Mouse (Mus musculus) activated CD4-positive, CD25-positive, alpha-beta regulatory T cell, adult 4 months (primary cell): ENCODE measurements around the gene Hist1h4h. TPM values are rescaled to one million over a fixed set of nuclear protein-coding genes. Genes with fewer than 3 reads are reported as not detected.
A peak's percentile ranks its signal among the peaks of the same experiment; 100 is the strongest.
"Not testable (repeated sequence)": the region's sequence is repeated elsewhere in the genome, so short reads cannot be mapped to it uniquely, and the experiment has no call there.

Source experiments
- ATAC-seq: one replicate; pipeline ENCODE4 v1.8.0; 2017
- polyA plus RNA-seq, 2 experiments: library from polyadenylated mRNA; unstranded; fragments of 100-300 nt; shearing (Covaris generic); gene quantifications; one replicate each; pipeline ENCODE4 v1.2.1; 2017

Hist1h4h gene
- polyA plus RNA-seq, 2 experiments from 2014 or later = 2.7 to 3.2 TPM

DNA sequence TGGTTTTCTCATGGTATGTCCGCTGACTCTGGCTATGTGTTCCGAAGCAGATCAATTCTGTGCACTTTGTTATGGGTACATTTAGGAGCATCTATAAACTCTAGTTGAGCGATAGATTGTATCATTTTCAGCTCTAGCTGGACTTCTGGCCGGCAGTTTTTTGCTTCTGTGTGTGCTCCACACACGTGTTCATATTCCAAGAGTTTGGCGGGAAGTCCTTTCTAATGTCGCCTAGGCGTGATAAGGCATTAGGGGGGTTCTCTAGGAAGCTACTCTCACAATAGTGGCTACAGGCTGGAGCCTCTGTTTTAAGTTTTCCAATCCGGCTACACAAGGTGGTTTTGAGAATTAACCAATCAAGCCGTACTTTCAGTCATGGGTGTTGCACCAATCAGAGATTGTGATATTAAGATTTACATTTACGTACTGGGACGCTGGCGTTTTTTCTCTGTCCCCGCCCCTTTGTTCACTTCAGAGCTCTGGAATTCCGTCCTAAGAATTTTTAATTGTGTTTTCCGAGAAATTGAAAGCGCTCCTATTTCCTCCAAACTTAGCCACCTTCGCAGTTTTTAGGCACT lies 25.1 kb downstream of the Hist1h4h start:
- peak; percentile 66 for ATAC-seq

- ATAC-seq = no peak
Observed at GRCm38 (mm10) chr13:23556906-23557305, 26.1 kb downstream of the Hist1h4h start.

DNA sequence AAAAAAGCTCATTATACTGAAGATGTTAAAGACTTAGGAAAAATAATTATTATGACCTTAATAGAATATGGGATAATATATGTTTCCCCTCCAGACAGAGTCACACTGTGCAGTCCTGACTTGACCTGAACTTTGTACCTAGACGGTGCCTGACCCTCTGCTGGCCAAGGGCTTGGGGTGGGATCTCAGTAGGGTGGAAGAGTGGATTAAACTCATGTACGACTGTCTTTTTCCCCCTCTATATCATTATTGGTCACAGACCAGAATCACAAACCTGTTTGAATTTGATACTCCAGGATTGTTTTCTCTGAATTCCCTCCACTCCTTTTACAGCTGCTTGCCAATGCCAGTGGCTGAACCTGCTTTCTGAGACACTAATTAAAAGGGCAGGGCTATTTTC lies 29.8 kb downstream of the Hist1h4h start:
- ATAC-seq = not testable (repeated sequence)

DNA sequence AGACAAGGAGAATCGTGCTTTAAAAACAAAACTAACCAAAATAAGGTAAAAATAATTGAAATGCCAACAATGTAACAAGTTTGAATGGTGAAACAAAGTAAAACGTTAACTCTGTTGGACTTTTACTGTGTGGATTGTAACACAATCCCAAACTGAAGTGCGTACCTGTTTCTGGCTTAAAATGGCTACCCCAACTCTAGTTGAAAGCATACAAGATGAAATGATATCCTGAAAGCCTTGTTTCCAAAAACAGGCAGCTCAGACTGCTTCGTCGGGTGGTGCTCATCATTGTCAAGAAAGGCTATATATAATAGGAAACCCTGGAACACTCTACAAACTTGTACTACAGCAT lies 30.7 kb downstream of the Hist1h4h start:
- not testable (repeated sequence) for ATAC-seq

DNA sequence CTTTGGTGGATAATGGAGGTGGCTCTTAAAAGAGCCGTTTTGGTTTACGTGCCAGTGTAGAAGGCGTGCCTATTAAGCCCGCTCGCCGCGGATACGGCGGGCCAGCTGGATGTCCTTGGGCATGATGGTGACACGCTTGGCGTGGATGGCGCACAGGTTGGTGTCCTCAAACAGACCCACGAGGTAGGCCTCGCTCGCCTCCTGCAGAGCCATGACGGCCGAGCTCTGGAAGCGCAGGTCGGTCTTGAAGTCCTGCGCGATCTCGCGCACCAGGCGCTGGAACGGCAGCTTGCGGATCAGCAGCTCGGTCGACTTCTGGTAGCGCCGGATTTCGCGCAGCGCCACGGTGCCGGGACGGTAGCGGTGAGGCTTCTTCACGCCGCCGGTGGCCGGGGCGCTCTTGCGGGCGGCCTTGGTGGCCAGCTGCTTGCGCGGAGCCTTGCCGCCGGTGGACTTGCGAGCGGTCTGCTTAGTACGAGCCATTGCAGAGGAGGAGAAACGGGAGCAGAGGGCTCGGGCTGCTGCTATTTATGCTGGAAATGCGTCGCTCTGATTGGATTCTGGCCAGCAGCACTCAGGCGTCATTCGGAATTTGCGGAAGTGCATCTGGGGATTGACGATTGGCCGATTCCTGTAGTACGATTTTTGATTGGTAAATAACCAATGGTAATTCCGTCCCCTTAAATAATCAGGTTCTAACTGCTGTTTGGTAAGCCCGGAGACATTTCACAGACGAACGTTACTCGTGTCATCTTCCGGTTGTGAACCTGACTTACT lies 31.2 kb downstream of the Hist1h4h start, which contains the start of gene Hist1h3e:
Gene Hist1h3e, minus strand, starts transcription at position 487 of the 777 bp plus-strand sequence.
- peak; percentile 97 for ATAC-seq

GRCm38 (mm10) chr13:23562699-23563462 lies 32.0 kb downstream of the Hist1h4h start:
- no peak for ATAC-seq

GRCm38 (mm10) chr13:23564482-23564881 lies 33.6 kb downstream of the Hist1h4h start:
- ATAC-seq = no peak

GRCm38 (mm10) chr13:23570261-23571021 lies 39.6 kb downstream of the Hist1h4h start:
- peak; percentile 9 for ATAC-seq

GRCm38 (mm10) chr13:23571022-23571503 lies 40.2 kb downstream of the Hist1h4h start, which contains the start of the genes Hist1h2ae and Hist1h2bg:
TSS of gene Hist1h2ae (minus strand) at chr13:23571220.
TSS of gene Hist1h2bg (plus strand) at chr13:23571396.
- peak; percentile 83 for ATAC-seq

DNA sequence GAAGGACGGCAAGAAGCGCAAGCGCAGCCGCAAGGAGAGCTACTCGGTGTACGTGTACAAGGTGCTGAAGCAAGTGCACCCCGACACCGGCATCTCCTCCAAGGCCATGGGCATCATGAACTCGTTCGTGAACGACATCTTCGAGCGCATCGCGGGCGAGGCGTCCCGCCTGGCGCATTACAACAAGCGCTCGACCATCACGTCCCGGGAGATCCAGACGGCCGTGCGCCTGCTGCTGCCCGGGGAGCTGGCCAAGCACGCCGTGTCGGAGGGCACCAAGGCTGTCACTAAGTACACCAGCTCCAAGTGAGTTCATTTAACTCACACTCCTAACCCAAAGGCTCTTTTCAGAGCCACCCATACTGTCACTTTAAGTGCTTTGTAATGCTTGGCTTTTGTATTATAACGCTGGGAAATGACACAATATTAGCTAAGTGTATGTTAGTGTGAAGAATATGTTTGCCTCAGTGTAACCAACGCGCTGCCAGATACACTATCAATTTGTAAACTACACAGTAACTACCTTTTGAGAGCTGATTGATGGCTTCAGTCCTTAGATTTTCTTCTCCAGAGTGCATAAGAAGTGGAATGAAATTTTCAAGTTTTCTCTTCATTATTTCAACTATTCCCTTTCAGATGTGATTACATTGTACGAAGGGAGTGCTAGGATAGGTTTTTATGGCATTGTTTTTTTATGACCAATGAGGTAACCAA lies 40.8 kb downstream of the Hist1h4h start:
- not testable (repeated sequence) for ATAC-seq

- no peak for ATAC-seq
Observed at GRCm38 (mm10) chr13:23572218-23573033, 41.6 kb downstream of the Hist1h4h start.

GRCm38 (mm10) chr13:23573034-23573897 lies 42.4 kb downstream of the Hist1h4h start:
- ATAC-seq = not testable (repeated sequence)

DNA sequence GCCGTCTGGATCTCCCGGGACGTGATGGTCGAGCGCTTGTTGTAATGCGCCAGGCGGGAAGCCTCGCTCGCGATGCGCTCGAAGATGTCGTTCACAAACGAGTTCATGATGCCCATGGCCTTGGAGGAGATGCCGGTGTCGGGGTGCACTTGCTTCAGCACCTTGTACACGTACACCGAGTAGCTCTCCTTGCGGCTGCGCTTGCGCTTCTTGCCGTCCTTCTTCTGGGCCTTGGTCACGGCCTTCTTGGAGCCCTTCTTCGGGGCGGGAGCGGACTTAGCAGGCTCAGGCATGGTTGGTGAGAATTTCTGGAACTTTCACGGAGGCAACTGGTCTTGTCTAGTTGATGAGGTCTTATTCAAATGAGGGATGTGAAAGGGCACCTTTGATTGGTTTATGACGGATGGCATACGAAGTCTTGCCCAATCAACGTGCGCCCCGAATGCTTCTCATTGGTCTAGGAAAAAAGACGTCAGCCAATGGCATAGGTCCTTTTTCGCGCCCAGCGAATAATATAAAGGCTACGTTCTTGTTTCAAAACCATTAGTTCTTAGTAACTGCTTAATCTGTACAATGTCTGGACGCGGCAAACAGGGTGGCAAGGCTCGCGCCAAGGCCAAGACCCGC lies 43.2 kb downstream of the Hist1h4h start, which contains the start of the genes Hist1h2bf and Hist1h2ad:
Gene Hist1h2bf, minus strand, starts transcription at position 299 of the 627 bp plus-strand sequence.
Gene Hist1h2ad, plus strand, starts transcription at position 484 of the 627 bp plus-strand sequence.
- ATAC-seq = peak; percentile 75

- ATAC-seq = not testable (repeated sequence)
Observed at GRCm38 (mm10) chr13:23574546-23575170, 43.8 kb downstream of the Hist1h4h start.

DNA sequence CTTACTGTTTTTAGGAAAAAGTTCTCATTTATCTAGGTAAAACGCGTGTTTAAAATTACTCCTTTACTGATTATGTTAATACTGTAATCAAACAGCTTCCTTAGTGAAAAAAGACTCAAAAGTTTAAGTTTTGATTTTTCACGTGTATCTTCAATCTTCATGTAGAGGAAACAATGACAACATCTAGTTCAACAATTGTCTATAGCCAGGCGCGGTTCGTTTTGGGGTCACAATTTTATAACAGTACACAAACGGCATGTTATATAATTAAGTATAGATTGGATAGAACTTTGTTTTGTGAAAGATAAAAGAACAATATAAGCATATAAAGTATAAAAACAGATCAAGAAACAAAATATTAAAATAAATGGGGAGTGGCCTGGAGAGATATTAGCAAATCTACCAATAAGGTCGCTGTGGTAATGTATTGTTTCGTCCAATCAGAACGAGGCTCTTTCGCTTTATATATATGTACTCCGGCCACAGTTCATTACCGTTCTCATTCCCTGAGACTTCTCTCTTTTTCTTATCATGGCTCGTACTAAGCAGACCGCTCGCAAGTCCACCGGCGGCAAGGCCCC lies 44.5 kb downstream of the Hist1h4h start, which contains the start of gene Hist1h3d:
Gene Hist1h3d, plus strand, starts transcription at position 493 of the 581 bp plus-strand sequence.
- peak; percentile 30 for ATAC-seq

DNA sequence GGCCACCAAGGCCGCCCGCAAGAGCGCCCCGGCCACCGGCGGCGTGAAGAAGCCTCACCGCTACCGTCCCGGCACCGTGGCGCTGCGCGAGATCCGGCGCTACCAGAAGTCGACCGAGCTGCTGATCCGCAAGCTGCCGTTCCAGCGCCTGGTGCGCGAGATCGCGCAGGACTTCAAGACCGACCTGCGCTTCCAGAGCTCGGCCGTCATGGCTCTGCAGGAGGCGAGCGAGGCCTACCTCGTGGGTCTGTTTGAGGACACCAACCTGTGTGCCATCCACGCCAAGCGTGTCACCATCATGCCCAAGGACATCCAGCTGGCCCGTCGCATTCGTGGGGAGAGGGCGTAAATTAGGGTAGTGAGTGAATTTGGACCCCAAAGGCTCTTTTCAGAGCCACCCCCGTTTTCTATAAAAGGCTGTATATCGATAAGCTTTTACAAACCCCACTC lies 45.0 kb downstream of the Hist1h4h start:
- ATAC-seq = not testable (repeated sequence)

- no peak for ATAC-seq
Observed at GRCm38 (mm10) chr13:23576351-23576881, 45.6 kb downstream of the Hist1h4h start.
